Mouse (Mus musculus) stomach, embryonic 14.5 days (tissue): Measurements from ENCODE around the gene Trpm3. TPM values are rescaled to one million over a fixed set of nuclear protein-coding genes. Genes with fewer than 3 reads are reported as not detected.

Source experiments
- ATAC-seq: fragments of 200-750 bp; cut with Nextera tagmentation; 2 replicates; pipeline ENCODE4 v1.8.0; 2017; ENCODE audit warnings: low read depth, moderate TSS enrichment; ENCODE audit not compliant: insufficient number of reproducible peaks, insufficient read depth, low FRiP score
- H3K27ac ChIP-seq: fragments of 300-500 bp; sonication (generic); 2 replicates; pipeline ENCODE4 v1.5.1; 2014; ENCODE audit warnings: mild to moderate bottlenecking, low read length, moderate library complexity, mixed read lengths
- H3K27me3 ChIP-seq: fragments of 300-500 bp; sonication (generic); 2 replicates; pipeline ENCODE4 v1.6.1; 2014; ENCODE audit warnings: low read length, control low read depth, mixed read lengths; ENCODE audit not compliant: control insufficient read depth, insufficient read depth
- H3K36me3 ChIP-seq: fragments of 300-500 bp; sonication (generic); 2 replicates; pipeline ENCODE4 v1.6.1; 2014; ENCODE audit warnings: mild to moderate bottlenecking, control low read depth, low read length, moderate library complexity, mixed read lengths; ENCODE audit not compliant: control insufficient read depth, insufficient read depth
- H3K4me1 ChIP-seq: fragments of 300-500 bp; sonication (generic); 2 replicates; pipeline ENCODE4 v1.6.1; 2014; ENCODE audit warnings: low read length, control low read depth, mixed read lengths; ENCODE audit not compliant: control insufficient read depth, insufficient read depth
- H3K4me2 ChIP-seq: fragments of 300-500 bp; sonication (generic); replicated peaks from 2 replicates; pipeline ENCODE4 v1.6.1; 2014; ENCODE audit warnings: low read depth, low read length, control low read depth
- H3K4me3 ChIP-seq: fragments of 300-500 bp; sonication (generic); 2 replicates; pipeline ENCODE4 v1.5.1; 2014; ENCODE audit warnings: low read depth, low read length, control low read depth
- H3K9ac ChIP-seq: fragments of 300-500 bp; sonication (generic); replicated peaks from 2 replicates; pipeline ENCODE4 v1.6.1; 2014; ENCODE audit warnings: low read depth, mild to moderate bottlenecking, control low read depth, low read length, moderate library complexity, mixed read lengths
- H3K9me3 ChIP-seq: fragments of 300-500 bp; sonication (generic); 2 replicates; pipeline ENCODE4 v1.6.1; 2016; ENCODE audit warnings: low read depth, low read length, control low read depth; ENCODE audit not compliant: control insufficient read depth
- WGBS: fragments of 180-500 bp; shearing (Covaris S2); extraction: QIAGEN DNeasy Blood & Tissue Kit; methylation state at CpG from one replicate; pipeline ENCODE4 v1.1.7; 2014; 5-methylcytosine and 5-hydroxymethylcytosine counted together
- polyA plus RNA-seq: library from polyadenylated mRNA; unstranded; fragments of >200 nt; fragmentation: Nextera tagmentation; extraction: Ambion mirVana; gene quantifications from 2 replicates; pipeline ENCODE4 v1.2.1, GENCODE M21; 2014

Gene Trpm3
- polyA plus RNA-seq, 1 experiment from 2014 or later: 0.97 TPM

- no peaks in the 10 kb centered on the region for H3K4me1 ChIP-seq
- no peaks in the 10 kb centered on the region for H3K9me3 ChIP-seq
- H3K4me2 ChIP-seq: no peak overlapping the region
- no peak overlapping the region for H3K9ac ChIP-seq
- H3K36me3 ChIP-seq: no peaks in the 10 kb centered on the region
- WGBS: 82% methylated on average over 2 of the region's 2 CpGs
- no peak overlapping the region for H3K27ac ChIP-seq
- no peaks in the 10 kb centered on the region for H3K27me3 ChIP-seq
- no peak overlapping the region for H3K4me3 ChIP-seq
- no peak for ATAC-seq
Measured at GRCm38 (mm10) chr19:22437207-22437606, 298.4 kb downstream of the Trpm3 start.

- Histone ChIP-seq H3K4me1 (no peaks in the 10 kb centered on the region), H3K4me3 (peak overlapping the region; percentile 18), H3K36me3 (no peaks in the 10 kb centered on the region), H3K27me3 (no peaks in the 10 kb centered on the region), H3K4me2 (peak overlapping the region; percentile 53), H3K27ac (no peak overlapping the region), H3K9ac (no peak overlapping the region), H3K9me3 (no peaks in the 10 kb centered on the region)
- WGBS: 4% methylated on average over 18 of the region's 18 CpGs
- no peak for ATAC-seq
Measured at GRCm38 (mm10) chr19:22447418-22448339, 308.8 kb downstream of the Trpm3 start.

DNA sequence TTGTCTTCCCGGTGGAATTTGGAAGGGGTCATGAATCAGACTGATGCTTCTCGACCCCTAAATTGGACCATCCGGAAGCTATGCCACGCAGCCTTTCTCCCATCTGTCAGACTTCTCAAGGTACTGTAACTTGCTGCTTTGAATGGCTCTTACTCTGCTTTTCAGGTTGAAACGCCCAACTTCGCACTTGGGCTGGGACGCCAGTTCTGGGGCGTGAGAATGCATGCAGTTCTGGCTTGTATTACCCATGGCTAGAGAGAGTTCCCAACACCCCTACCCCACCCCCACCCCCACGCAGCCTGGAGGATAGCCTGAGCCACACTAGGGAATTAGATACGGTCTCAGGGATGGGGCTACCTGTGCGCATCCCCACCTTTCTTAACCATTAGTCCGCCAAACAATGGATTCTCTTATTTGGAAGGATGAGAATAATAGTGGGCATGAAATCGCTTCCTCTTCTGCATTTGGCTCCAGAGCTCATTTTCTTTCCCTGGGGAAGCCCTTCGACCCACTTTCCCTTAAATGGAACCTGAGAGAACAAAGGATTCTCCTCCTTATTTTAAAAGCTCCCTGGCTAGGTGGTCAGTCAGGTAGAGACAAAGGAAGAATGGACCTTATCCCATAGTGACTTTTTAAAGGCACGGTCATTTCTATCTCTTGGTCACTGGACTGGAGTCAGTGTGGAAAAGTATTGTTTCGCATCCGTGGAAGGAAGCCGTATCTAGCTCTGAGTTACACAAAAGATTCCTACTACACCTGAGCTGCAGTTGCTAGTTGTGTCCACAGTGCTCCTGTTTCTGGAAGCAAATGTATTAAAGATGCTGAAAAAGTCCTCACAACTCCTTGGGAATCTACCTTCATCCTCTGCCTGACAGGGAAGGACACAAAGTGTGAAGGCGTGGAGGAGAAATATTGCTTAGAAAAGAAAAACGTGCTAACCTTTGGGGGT lies 309.8 kb downstream of the Trpm3 start:
- Histone ChIP-seq H3K4me3 (peak overlapping the region; percentile 18; the same call in 1 of the 2 replicates), H3K4me1 (no peaks in the 10 kb centered on the region), H3K9me3 (no peaks in the 10 kb centered on the region), H3K27ac (no peak overlapping the region), H3K9ac (no peak overlapping the region), H3K4me2 (peak overlapping the region; percentile 53), H3K27me3 (no peaks in the 10 kb centered on the region), H3K36me3 (no peaks in the 10 kb centered on the region)
- WGBS: 30% methylated on average over 20 of the region's 20 CpGs
- ATAC-seq: no peak

DNA sequence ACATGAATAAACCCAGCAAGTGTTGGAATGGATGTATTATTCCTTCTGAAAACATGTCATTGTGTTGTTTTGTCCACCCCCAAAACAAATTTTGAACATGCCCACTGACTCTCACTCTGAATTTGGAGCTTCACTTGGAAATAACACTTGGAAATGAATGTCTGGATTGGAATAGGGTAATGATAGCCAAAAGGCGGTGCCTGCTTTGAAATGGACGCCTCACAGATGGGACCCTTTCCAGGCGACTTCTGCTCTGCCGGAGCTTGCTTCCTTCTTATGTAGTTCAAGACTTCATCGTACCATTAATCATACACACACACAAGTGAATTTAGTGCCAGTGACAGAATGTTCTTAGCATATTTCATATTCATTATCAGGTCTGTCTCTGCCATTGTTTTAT lies 312.4 kb downstream of the Trpm3 start:
- H3K27me3 ChIP-seq: no peaks in the 10 kb centered on the region
- 81% methylated on average over 5 of the region's 5 CpGs for WGBS
- ATAC-seq: no peak

DNA sequence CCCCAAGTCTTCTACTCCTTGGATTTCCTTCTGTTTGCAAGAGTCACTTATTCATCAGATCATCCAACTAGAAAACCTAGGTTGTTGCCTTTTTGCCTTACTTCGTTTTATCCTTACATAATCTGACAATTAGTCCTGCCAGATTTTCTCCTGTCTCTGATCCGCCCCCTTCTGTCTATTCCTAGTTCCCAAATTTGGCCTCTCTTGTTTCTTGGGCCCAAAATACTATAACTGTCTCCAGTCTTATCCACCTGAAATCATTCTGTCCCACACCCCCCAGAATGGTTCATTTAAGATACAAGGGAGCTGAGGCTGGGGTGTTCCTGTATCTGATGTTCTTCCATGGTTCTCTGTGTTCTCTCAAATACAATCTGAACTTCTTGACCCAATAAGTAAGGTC lies 318.1 kb downstream of the Trpm3 start:
- no peak overlapping the region for H3K4me3 ChIP-seq
- 90% methylated on average over 2 of the region's 2 CpGs for WGBS
- no peak for ATAC-seq

More for the DNA sequence above, 312.4 kb downstream of the Trpm3 start:
- Histone ChIP-seq H3K4me2 (no peak overlapping the region), H3K27ac (no peak overlapping the region), H3K4me3 (no peak overlapping the region), H3K36me3 (no peaks in the 10 kb centered on the region), H3K4me1 (no peaks in the 10 kb centered on the region), H3K9ac (no peak overlapping the region), H3K9me3 (no peaks in the 10 kb centered on the region)

DNA sequence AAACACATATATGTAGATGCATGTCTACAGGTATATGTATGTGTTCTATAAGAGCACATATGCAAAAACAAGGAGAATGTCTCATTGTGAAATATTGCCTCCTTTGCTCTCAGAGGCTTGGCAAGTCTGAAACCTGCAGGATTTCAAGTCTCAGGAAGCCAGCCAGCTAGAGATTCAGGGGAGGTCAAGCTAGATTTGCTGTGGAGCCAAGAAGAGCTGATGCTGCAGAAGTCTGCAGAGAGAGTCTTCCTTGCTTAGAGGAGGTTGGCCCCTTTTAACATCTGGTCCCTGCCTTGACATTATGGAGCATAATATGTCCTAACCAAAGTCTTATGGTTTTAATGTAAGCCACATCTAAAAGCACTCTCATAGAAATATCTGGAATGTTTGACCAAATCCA lies 323.2 kb downstream of the Trpm3 start:
- Histone ChIP-seq H3K36me3 (no peaks in the 10 kb centered on the region), H3K9me3 (no peaks in the 10 kb centered on the region), H3K27me3 (no peaks in the 10 kb centered on the region), H3K4me3 (no peak overlapping the region), H3K27ac (no peak overlapping the region), H3K4me1 (no peaks in the 10 kb centered on the region), H3K9ac (no peak overlapping the region), H3K4me2 (no peak overlapping the region)
- ATAC-seq: no peak

More for the DNA sequence above, 318.1 kb downstream of the Trpm3 start:
- Histone ChIP-seq H3K9me3 (no peaks in the 10 kb centered on the region), H3K27me3 (no peaks in the 10 kb centered on the region), H3K4me1 (no peaks in the 10 kb centered on the region), H3K27ac (no peak overlapping the region), H3K4me2 (no peak overlapping the region), H3K36me3 (no peaks in the 10 kb centered on the region), H3K9ac (no peak overlapping the region)

- no peak overlapping the region for H3K4me3 ChIP-seq
- no peaks in the 10 kb centered on the region for H3K4me1 ChIP-seq
- 57% methylated on average over 3 of the region's 3 CpGs for WGBS
- H3K4me2 ChIP-seq: no peak overlapping the region
- H3K9ac ChIP-seq: no peak overlapping the region
- no peak overlapping the region for H3K27ac ChIP-seq
- ATAC-seq: no peak
- H3K27me3 ChIP-seq: no peaks in the 10 kb centered on the region
- H3K36me3 ChIP-seq: no peaks in the 10 kb centered on the region
- no peaks in the 10 kb centered on the region for H3K9me3 ChIP-seq
Measured at GRCm38 (mm10) chr19:22463506-22463905, 324.7 kb downstream of the Trpm3 start.

DNA sequence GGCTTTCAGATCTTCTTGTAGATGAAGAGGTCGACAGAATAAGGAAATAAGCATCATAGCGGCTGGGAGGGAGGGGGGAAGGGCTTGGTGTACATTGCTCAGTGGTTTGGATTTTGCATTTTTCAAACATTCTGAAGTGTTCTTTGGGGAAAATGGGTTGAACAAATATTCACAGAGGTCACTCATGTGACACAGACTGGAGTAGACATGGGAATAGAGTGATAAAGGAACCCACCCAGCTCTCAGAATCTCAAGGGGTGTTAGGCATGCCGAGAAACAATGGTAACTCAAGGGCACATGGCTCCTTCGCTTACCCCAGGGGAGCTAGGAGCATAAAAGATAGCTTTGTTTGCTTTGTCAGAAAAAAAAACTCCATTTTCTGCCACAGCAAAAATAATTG lies 330.8 kb downstream of the Trpm3 start:
- Histone ChIP-seq H3K4me3 (no peak overlapping the region), H3K27me3 (no peaks in the 10 kb centered on the region), H3K27ac (no peak overlapping the region), H3K4me2 (no peak overlapping the region), H3K9ac (no peak overlapping the region), H3K4me1 (no peaks in the 10 kb centered on the region), H3K9me3 (no peaks in the 10 kb centered on the region), H3K36me3 (no peaks in the 10 kb centered on the region)
- no peak for ATAC-seq
- 79% methylated on average over 4 of the region's 4 CpGs for WGBS
